Mouse (Mus musculus) small intestine, adult 2 months (tissue): ENCODE data around the gene Cald1. TPM values are rescaled to one million over a fixed set of nuclear protein-coding genes. Genes with fewer than 3 reads are reported as not detected.

ENCODE experiments used
- H3K27ac ChIP-seq: fragments of 200-500 bp; 2 replicates; pipeline ENCODE4 v1.5.1; 2012; ENCODE audit warnings: low read depth, low read length, control low read depth, inconsistent platforms; ENCODE audit not compliant: insufficient read depth
- H3K27me3 ChIP-seq: fragments of 200-500 bp; 2 replicates; pipeline ENCODE4 v1.6.1; 2012; ENCODE audit warnings: mild to moderate bottlenecking, moderate library complexity, low read length, inconsistent platforms; ENCODE audit not compliant: control insufficient read depth, insufficient read depth
- H3K36me3 ChIP-seq: fragments of 200-500 bp; 2 replicates; pipeline ENCODE4 v1.6.1; 2012; ENCODE audit warnings: mild to moderate bottlenecking, low read length, control low read depth, inconsistent platforms; ENCODE audit not compliant: control insufficient read depth, insufficient read depth
- H3K4me1 ChIP-seq: fragments of 200-500 bp; 2 replicates; pipeline ENCODE4 v1.6.1; 2012; ENCODE audit warnings: low read length, inconsistent platforms, mixed read lengths; ENCODE audit not compliant: control insufficient read depth, insufficient read depth, insufficient read length
- H3K4me3 ChIP-seq: fragments of 200-500 bp; 2 replicates; pipeline ENCODE4 v1.5.1; 2012; ENCODE audit warnings: low read depth, mild to moderate bottlenecking, control low read depth, inconsistent platforms, low read length, moderate library complexity
- CTCF ChIP-seq: fragments of 200-500 bp; IDR thresholded peaks from 2 replicates; pipeline ENCODE4 v1.5.1; 2012; ENCODE audit warnings: low read depth, mild to moderate bottlenecking, control low read depth, inconsistent platforms, low read length, moderate library complexity, mixed read lengths; ENCODE audit not compliant: insufficient replicate concordance, insufficient read length; ENCODE audit errors: extremely low read depth
- POLR2A ChIP-seq: fragments of 200-500 bp; IDR thresholded peaks from 2 replicates; pipeline ENCODE4 v1.6.1; 2012; ENCODE audit warnings: low read depth, mild to moderate bottlenecking, control low read depth, inconsistent platforms, low read length, moderate library complexity
- WGBS: fragments of 180-500 bp; shearing (Covaris S2); methylation state at CpG from one replicate; pipeline ENCODE4 v1.1.7; 2018; 5-methylcytosine and 5-hydroxymethylcytosine counted together
- polyA plus RNA-seq: library from polyadenylated mRNA; depleted of rRNA; stranded (reverse); fragments of >200 nt; gene quantifications from 2 replicates; pipeline ENCODE4 v1.2.3, GENCODE M21; 2012

The Cald1 gene
- polyA plus RNA-seq, 1 experiment: 5.6 TPM

DNA sequence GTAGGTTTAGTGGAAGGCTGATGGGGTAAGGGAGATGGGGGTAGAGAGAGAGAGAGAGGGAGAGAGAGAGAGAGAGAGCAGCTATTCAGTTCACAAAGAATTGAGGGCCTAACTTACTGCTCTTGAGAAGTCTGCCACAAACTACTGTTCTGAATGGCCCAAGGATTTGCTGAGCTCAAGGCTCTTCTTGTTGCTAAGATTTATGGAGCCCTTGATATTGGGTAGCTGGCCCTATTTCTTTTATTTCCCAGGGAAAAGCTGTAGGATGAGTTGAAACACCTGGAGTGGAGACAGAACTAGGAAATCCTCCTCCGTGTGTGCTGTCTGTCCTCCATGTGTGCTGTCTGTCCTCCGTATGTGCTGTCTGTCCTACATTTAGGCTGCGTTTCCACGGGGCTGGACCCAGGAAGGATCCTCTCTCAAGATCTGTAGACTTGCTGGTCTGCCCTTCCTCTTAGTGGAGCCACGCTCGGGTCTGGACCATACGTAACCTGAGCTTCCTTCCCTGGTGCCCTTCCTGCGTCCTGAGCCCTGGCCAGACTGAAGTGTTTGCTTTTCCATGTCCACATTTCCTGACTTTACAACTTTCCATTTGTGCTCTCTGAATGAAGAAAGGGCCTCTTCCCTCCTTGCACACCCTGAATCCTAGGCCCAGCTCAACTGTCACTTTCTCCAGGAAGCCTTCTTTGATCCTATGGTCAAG lies 131.3 kb downstream of the Cald1 start:
- Histone ChIP-seq H3K36me3 (no peaks in the 10 kb centered on the region), H3K27ac (no peak overlapping the region; the same call in 1 of the 2 replicates), H3K4me3 (no peak overlapping the region), H3K4me1 (no peaks in the 10 kb centered on the region; the same call in 1 of the 2 replicates), H3K27me3 (no peaks in the 10 kb centered on the region)
- WGBS: 68% methylated on average over 8 of the region's 8 CpGs
- TF ChIP-seq POLR2A (no peak), CTCF (no peak)

- H3K27ac ChIP-seq: no peak overlapping the region
- TF ChIP-seq POLR2A (no peak), CTCF (no peak)
- no peaks in the 10 kb centered on the region for H3K36me3 ChIP-seq
- no peak overlapping the region for H3K4me3 ChIP-seq
- WGBS: 70% methylated on average over 6 of the region's 6 CpGs
- H3K4me1 ChIP-seq: no peaks in the 10 kb centered on the region; the same call in 1 of the 2 replicates
- H3K27me3 ChIP-seq: no peaks in the 10 kb centered on the region
Observed at GRCm38 (mm10) chr6:34731007-34731406, 132.7 kb downstream of the Cald1 start.

GRCm38 (mm10) chr6:34731529-34731928 lies 133.2 kb downstream of the Cald1 start:
- no peak overlapping the region for H3K27ac ChIP-seq
- H3K4me1 ChIP-seq: no peaks in the 10 kb centered on the region; the same call in 1 of the 2 replicates
- 80% methylated on average over 9 of the region's 9 CpGs for WGBS
- H3K36me3 ChIP-seq: no peaks in the 10 kb centered on the region
- H3K27me3 ChIP-seq: no peaks in the 10 kb centered on the region
- TF ChIP-seq CTCF (no peak), POLR2A (no peak)
- no peak overlapping the region for H3K4me3 ChIP-seq

DNA sequence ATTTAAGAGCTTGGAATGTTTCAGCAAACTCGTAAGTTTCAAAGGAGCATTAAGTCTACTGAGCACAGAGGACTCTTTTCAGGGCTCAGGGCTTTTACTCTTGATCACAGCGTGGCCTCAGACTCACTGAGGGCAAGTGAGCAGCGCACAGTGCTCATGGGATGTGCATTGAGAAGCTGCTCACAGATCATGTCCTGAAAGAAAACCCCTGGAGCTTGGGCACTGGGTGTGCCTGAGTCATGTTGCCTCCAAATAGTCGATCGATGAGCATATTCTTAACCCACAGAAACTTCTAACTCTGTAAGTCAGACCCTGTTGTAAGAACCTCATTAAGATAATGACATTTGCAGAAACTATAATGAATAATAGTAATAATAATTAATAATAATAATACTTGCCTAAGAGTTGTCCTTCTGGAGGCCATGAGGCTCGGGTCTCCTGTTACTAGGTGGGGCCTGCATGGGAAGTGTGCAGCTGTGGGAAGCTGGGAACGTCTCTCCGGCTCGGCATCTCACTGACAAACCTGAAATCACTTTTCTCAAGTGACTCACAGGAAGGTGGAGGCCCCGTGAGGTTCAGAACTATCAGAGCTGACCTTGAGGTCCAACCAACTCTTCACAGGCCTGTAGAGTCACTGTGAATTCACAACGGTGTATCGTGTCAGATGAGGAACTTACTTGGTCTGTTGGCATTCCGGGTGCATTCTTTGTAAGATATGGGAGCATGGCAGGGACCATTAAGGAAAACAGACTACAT lies 136.8 kb downstream of the Cald1 start:
- Histone ChIP-seq H3K4me3 (no peak overlapping the region), H3K27ac (no peak overlapping the region), H3K4me1 (no peaks in the 10 kb centered on the region), H3K27me3 (no peaks in the 10 kb centered on the region), H3K36me3 (no peaks in the 10 kb centered on the region)
- TF ChIP-seq CTCF (no peak), POLR2A (no peak)
- WGBS: 72% methylated on average over 13 of the region's 13 CpGs

GRCm38 (mm10) chr6:34736934-34737333 lies 138.6 kb downstream of the Cald1 start:
- WGBS: 50% methylated on average over 2 of the region's 2 CpGs
- Histone ChIP-seq H3K36me3 (no peaks in the 10 kb centered on the region), H3K4me3 (no peak overlapping the region), H3K4me1 (no peaks in the 10 kb centered on the region), H3K27me3 (no peaks in the 10 kb centered on the region), H3K27ac (no peak overlapping the region)
- TF ChIP-seq CTCF: no peak
- TF ChIP-seq POLR2A: no peak

DNA sequence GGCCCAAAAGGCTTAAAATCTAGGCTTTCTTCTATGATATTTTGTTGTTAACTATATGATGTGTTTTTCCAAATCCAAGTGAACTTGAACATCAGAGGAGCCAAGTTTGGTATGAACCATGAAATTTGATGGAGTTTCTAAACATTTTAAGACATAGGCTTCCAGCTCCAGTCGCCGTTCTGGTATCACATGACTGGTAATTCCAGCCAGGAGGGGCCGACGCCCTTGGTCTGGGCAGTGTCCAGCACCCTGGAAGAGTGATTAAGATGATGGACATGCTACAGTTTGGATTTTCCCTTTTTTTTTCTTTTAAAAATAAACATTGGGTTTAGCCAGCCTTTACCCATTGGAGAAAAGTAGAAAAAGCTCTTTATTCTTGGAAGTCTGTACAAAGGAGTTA lies 145.6 kb downstream of the Cald1 start:
- H3K27me3 ChIP-seq: no peaks in the 10 kb centered on the region
- H3K4me1 ChIP-seq: no peaks in the 10 kb centered on the region
- no peaks in the 10 kb centered on the region for H3K36me3 ChIP-seq
- TF ChIP-seq CTCF (no peak), POLR2A (no peak)
- WGBS: 61% methylated on average over 4 of the region's 4 CpGs
- H3K27ac ChIP-seq: no peak overlapping the region
- no peak overlapping the region for H3K4me3 ChIP-seq

GRCm38 (mm10) chr6:34747846-34748245 lies 149.5 kb downstream of the Cald1 start:
- WGBS: 69% methylated on average over 6 of the region's 6 CpGs
- Histone ChIP-seq H3K27me3 (no peaks in the 10 kb centered on the region), H3K27ac (no peak overlapping the region), H3K36me3 (no peaks in the 10 kb centered on the region), H3K4me3 (no peak overlapping the region), H3K4me1 (no peaks in the 10 kb centered on the region; the same call in 1 of the 2 replicates)
- TF ChIP-seq CTCF (no peak), POLR2A (no peak)
